Comparison of ENCODE assay signal across 1 mouse cellular context in the genomic region with DNA sequence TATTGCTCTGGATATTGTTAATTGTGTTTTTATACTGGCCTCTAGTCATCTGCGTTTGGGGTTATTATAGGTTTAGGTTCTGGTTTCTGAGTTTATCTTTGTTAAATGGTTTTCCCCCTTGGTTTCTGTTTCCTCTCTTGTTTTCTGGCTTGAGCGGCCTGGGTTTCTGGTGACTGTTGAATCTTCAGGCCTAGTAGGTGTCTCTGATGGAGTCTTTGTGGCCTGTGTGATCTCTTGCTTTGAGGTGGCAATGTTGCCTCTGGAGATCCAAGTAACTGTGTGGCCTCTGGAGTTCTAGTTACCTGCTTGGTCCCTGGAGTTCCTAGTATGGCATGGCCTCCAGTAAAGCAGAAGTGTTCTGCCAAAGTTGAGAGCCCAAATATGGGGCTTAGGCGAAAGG.
TF ChIP-seq lines count a peak whose summit lies in the region.

No protein-coding gene starts in this region.

TF ChIP-seq in CH12.LX, 34 proteins besides CTCF, POLR2A, EP300 and RAD21:
- TF ChIP-seq BHLHE40 (IDR thresholded peaks at IDR 0.05; ENCODE audit: low read depth, low read length) (no peak), IRF4 (IDR thresholded peaks at IDR 0.05; ENCODE audit: low read depth, low read length) (peak; percentile 63; the same call in 1 of the 2 replicates), MEF2A (IDR thresholded peaks at IDR 0.05; ENCODE audit: borderline replicate concordance, low read depth, low read length) (peak; percentile 16; the same call in 1 of the 2 replicates), ZNF384 (IDR thresholded peaks at IDR 0.05; ENCODE audit: low read depth, low read length) (no peak), RCOR1 (conservative IDR thresholded peaks at IDR 0.05; ENCODE audit: low read depth, low read length) (no peak), ZKSCAN1 (IDR thresholded peaks at IDR 0.05; ENCODE audit: borderline replicate concordance, low read depth, low read length) (no peak), NRF1 (IDR thresholded peaks at IDR 0.05; ENCODE audit: low read depth, low read length) (no peak), MXI1 (IDR thresholded peaks at IDR 0.05; ENCODE audit: low read depth, low read length) (no peak), MAFK (IDR thresholded peaks at IDR 0.05; ENCODE audit: insufficient replicate concordance, low read length) (no peak), ELF1 (IDR thresholded peaks at IDR 0.05; ENCODE audit: low read depth, low read length) (no peak), SIN3A (IDR thresholded peaks at IDR 0.05; ENCODE audit: low read length) (0 out of 2 replicates have a peak, but pooled peaks have one; percentile 34)
TF ChIP-seq in CH12.LX: peak in this region for 3.
